Mouse (Mus musculus): ENCODE data around the gene A630001G21Rik. TPM values are rescaled to one million over a fixed set of nuclear protein-coding genes. Genes with fewer than 3 reads are reported as not detected.

The A630001G21Rik gene
- polyA plus RNA-seq, 1 experiment from 2014 or later: 0.90 TPM

DNA sequence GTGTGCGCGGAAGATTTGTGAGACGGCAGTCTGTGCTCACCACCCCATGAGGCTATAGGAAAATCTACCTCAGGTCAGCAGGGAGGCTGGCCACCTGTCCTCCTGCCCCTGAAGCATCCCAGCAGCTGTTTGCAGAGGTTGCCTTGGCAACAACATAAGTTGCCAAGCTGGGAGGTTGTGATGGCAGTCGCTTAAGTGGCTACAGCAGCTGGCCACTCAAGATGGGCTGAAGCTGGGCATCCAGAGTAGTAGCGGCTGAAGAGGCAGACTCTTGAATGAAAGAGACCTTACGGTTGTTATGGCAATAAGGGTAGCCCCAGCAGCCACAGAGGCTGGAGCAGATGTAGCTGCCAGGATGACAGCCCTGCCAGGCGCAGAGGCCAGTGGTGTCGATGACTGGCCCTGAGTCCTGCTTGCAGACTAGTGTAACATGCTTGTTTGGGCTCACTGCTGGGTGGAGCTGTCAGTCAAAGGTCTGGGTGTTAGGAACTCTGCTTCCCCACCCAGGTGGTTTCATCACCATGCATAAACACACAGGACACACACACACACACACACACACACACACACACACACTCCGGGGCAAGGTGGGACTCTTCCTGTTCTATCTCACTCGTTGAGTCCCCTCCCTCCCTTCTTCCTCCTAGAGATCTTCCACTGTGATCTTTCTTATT lies 58.1 kb downstream of the A630001G21Rik start:
- WGBS: 62% methylated on average over 10 of the region's 10 CpGs
- no peak overlapping the region for H3K4me3 ChIP-seq (replicated peaks)
- H3K36me3 ChIP-seq: no peaks in the 10 kb centered on the region
- H3K4me2 ChIP-seq (replicated peaks): no peak overlapping the region
- H3K27me3 ChIP-seq: no peaks in the 10 kb centered on the region
- H3K4me1 ChIP-seq (replicated peaks): peaks cover 9% of the 10 kb centered on the region
- no peak overlapping the region for H3K9ac ChIP-seq (replicated peaks)
- peak; percentile 80 for ATAC-seq
- no peaks in the 10 kb centered on the region for H3K9me3 ChIP-seq
- no peak overlapping the region for H3K27ac ChIP-seq

DNA sequence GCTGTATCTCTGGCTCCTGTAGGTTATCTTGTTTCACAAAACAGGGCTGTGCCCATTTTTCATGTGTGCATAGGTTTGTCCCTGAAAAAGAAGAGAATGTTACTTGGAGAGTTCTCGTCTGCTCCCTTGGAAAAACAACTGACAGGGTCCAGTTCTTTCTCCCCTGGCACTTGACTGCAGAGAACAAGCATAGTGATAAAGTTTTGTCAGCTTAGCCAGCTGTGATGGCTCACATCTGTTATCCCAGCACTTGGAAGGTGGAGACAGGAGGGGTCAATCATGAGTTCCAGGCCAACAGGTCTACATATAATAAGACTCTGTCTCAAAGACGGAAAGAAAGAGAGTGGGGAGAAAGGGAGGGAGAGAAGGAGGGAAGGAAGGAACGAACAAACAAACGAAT lies 59.4 kb downstream of the A630001G21Rik start:
- Histone ChIP-seq H3K36me3 (no peaks in the 10 kb centered on the region), H3K4me3 (replicated peaks) (no peak overlapping the region), H3K27me3 (no peaks in the 10 kb centered on the region), H3K9me3 (no peaks in the 10 kb centered on the region), H3K4me1 (replicated peaks) (peaks cover 9% of the 10 kb centered on the region), H3K4me2 (replicated peaks) (no peak overlapping the region), H3K9ac (replicated peaks) (no peak overlapping the region), H3K27ac (no peak overlapping the region)
- no peak for ATAC-seq
- WGBS: 92% methylated on average over 4 of the region's 4 CpGs

GRCm38 (mm10) chr1:85716447-85717027 lies 61.9 kb downstream of the A630001G21Rik start:
- peak; percentile 32 for ATAC-seq
- Histone ChIP-seq H3K36me3 (no peaks in the 10 kb centered on the region), H3K9me3 (no peaks in the 10 kb centered on the region), H3K4me3 (replicated peaks) (no peak overlapping the region), H3K9ac (replicated peaks) (no peak overlapping the region), H3K27me3 (no peaks in the 10 kb centered on the region), H3K27ac (no peak overlapping the region), H3K4me2 (replicated peaks) (no peak overlapping the region), H3K4me1 (replicated peaks) (peaks cover 9% of the 10 kb centered on the region)
- WGBS: 57% methylated on average over 7 of the region's 7 CpGs

DNA sequence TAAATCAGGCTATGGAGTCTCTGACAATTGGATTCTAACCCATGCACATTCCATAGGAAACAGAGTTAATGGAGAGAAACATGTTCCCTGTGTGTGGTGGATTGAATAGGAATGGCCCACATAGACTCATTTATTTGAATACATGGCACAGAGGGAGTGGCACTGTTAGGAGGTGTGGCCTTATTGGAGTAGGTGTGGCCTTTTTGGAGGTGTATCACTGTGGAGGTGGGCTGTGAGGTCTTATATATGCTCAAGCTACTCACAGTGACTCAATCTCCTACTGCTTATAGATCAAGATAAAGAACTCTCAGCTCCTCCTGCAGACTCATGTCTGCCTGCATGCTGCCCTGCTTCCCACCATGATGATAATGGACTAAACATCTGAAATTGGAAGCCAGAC lies 63.9 kb downstream of the A630001G21Rik start:
- no peak overlapping the region for H3K4me3 ChIP-seq (replicated peaks)
- H3K9ac ChIP-seq (replicated peaks): no peak overlapping the region
- H3K4me1 ChIP-seq (replicated peaks): 0 out of 2 replicates have a peak, but pooled peaks cover 3% of the 10 kb centered on the region
- ATAC-seq: no peak
- no peak overlapping the region for H3K4me2 ChIP-seq (replicated peaks)
- no peaks in the 10 kb centered on the region for H3K27me3 ChIP-seq
- no peaks in the 10 kb centered on the region for H3K9me3 ChIP-seq
- H3K27ac ChIP-seq: no peak overlapping the region
- no peaks in the 10 kb centered on the region for H3K36me3 ChIP-seq

DNA sequence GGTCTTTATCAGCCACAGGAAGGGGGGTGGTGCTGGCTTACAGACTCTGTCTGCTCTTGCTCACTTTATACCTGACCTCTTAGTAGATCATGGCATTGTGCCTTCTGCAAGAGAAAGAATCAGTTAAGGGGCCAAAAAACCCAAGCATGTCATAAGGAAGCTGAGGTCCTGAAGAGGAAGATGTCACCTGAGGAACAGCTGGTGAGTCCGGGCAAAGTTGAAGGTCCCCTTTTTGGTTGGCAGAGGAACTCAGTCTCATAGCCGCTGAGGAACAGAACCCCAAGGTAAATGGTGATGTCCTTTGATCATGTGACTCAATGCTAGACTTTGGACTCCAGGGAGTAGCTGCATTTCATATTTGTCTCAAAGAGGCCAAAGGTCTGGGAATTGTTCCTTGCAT lies 71.7 kb downstream of the A630001G21Rik start:
- H3K4me2 ChIP-seq (replicated peaks): no peak overlapping the region
- no peaks in the 10 kb centered on the region for H3K36me3 ChIP-seq
- no peak for ATAC-seq
- 86% methylated on average over 2 of the region's 2 CpGs for WGBS
- H3K27ac ChIP-seq: no peak overlapping the region
- no peaks in the 10 kb centered on the region for H3K9me3 ChIP-seq
- no peaks in the 10 kb centered on the region for H3K4me1 ChIP-seq (replicated peaks)
- H3K4me3 ChIP-seq (replicated peaks): no peak overlapping the region
- no peaks in the 10 kb centered on the region for H3K27me3 ChIP-seq
- no peak overlapping the region for H3K9ac ChIP-seq (replicated peaks)

DNA sequence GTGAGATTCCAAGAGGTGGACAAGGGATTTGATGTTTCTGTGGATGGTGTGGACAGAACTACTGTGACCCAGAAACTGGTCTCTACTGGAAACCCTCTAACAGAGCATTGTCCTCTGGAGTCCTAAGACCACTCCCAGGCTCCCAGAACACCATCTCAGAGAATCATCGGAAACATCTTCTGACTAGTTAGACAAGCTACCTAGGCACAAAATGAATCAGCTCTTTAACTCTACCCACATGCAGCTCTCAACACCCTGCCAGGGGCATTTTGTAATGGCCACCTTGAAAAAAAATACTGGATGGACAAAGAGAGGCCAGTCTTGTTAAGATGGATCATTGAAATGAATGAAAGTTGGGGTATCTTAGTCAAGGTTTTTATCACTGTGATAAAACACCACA lies 72.9 kb downstream of the A630001G21Rik start:
- Histone ChIP-seq H3K9ac (replicated peaks) (no peak overlapping the region), H3K4me3 (replicated peaks) (no peak overlapping the region), H3K4me1 (replicated peaks) (no peaks in the 10 kb centered on the region), H3K27me3 (no peaks in the 10 kb centered on the region), H3K36me3 (no peaks in the 10 kb centered on the region), H3K9me3 (no peaks in the 10 kb centered on the region), H3K27ac (no peak overlapping the region), H3K4me2 (replicated peaks) (no peak overlapping the region)
- WGBS: 100% methylated on average over 1 of the region's 1 CpGs
- ATAC-seq: no peak

DNA sequence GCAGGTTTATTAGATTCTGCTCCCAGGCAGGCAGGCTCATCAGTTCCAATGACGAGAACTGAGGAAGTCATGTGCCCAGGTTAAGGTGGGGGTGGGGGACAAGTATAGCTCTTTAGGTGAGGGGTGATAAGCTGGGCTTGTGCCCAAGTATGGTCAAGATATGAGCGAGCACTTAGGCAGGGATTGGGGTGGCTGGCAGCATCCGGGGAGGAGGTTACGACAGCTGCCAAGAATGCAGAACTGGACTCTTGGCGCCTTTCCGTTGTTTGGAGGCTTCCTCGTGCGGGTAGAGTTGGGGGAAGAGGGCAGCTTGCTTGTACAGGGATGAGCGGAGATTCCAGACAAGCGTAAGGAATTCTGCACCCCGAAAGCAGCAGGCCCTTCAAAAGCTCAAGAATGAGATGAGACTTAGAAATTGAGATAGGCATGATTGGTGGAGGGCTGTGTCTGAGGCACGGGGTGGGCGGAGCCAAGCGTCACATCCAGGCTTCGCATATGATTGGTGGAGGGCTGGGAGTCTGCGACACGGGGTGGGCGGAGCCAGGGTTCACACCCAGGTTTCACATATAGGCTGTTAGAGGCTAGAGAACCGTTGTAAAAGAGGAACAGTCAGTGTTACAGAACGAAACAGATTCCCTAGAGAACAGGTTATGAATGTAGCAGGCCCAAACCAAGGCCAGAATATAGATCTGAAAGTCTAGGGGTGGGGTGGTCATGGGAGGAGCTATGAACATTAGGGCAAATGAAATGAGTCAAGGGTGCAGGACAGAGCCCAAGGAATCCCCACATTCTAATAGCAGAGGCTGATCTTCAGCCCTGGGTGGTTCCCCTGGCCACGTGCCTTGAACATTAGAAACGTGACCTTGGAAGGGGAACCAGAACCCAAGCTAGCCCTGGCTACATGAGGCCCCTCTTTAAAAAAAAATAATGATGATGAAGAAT lies 74.9 kb downstream of the A630001G21Rik start:
- Histone ChIP-seq H3K4me2 (replicated peaks) (peak overlapping the region; percentile 58), H3K4me3 (replicated peaks) (peak overlapping the region; percentile 39), H3K36me3 (no peaks in the 10 kb centered on the region), H3K4me1 (replicated peaks) (no peaks in the 10 kb centered on the region), H3K27ac (0 out of 2 replicates have a peak overlapping the region, but pooled peaks have one; percentile 14), H3K9me3 (no peaks in the 10 kb centered on the region), H3K9ac (replicated peaks) (0 out of 2 replicates have a peak overlapping the region, but pooled peaks have one; percentile 28), H3K27me3 (no peaks in the 10 kb centered on the region)
- peak; percentile 99 for ATAC-seq
- 32% methylated on average over 22 of the region's 22 CpGs for WGBS

- no peaks in the 10 kb centered on the region for H3K36me3 ChIP-seq
Observed at GRCm38 (mm10) chr1:85702531-85702930, 75.9 kb downstream of the A630001G21Rik start.

DNA sequence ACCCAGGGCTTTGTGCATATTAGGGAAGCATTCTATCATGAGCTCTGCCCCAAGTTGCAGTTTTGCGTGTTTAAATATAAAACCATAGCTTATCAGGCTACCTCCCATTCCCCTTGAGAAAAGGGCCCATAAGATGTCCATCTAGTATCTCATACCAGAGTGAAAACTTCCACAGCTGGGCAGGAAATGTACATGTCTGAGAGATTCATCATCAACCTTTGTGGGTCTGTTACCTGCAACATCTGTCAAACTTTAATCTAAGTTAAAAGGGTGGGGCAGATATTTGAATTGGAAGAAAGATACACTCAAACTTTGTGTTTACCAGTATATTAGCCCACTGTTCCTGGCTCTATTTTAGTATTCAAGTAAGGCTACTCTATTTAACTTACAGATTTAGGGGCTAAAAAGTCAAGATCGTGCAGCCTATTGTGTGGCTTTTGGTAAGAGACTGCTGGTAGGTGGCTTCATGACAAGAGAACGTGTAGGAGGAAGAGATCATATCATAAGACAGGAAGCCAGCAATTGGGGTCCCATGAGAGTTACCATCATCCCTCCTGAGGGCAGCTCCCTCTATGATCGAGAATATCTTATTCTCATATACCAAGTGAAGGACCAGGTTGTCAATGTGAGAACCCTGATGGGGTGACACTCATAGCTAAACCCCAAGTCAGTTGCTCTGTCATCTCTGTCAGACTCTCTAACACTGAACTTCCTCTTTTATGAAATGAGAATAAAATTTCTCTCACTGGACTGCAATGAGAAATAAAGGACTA lies 80.5 kb downstream of the A630001G21Rik start:
- no peak overlapping the region for H3K4me2 ChIP-seq (replicated peaks)
- no peaks in the 10 kb centered on the region for H3K36me3 ChIP-seq
- H3K4me3 ChIP-seq (replicated peaks): no peak overlapping the region
- no peaks in the 10 kb centered on the region for H3K27me3 ChIP-seq
- H3K4me1 ChIP-seq (replicated peaks): no peaks in the 10 kb centered on the region
- ATAC-seq: no peak
- no peak overlapping the region for H3K27ac ChIP-seq
- H3K9ac ChIP-seq (replicated peaks): no peak overlapping the region
- 83% methylated on average over 4 of the region's 4 CpGs for WGBS
- H3K9me3 ChIP-seq: no peaks in the 10 kb centered on the region

More at GRCm38 (mm10) chr1:85702531-85702930, 75.9 kb downstream of the A630001G21Rik start:
- Histone ChIP-seq H3K9ac (replicated peaks) (no peak overlapping the region), H3K4me3 (replicated peaks) (no peak overlapping the region), H3K4me1 (replicated peaks) (no peaks in the 10 kb centered on the region), H3K9me3 (no peaks in the 10 kb centered on the region), H3K27ac (no peak overlapping the region), H3K4me2 (replicated peaks) (no peak overlapping the region), H3K27me3 (no peaks in the 10 kb centered on the region)
- ATAC-seq: no peak
- 78% methylated on average over 4 of the region's 4 CpGs for WGBS

GRCm38 (mm10) chr1:85695646-85696045 lies 82.8 kb downstream of the A630001G21Rik start:
- no peaks in the 10 kb centered on the region for H3K36me3 ChIP-seq
- H3K9ac ChIP-seq (replicated peaks): no peak overlapping the region
- no peak overlapping the region for H3K4me2 ChIP-seq (replicated peaks)
- no peaks in the 10 kb centered on the region for H3K27me3 ChIP-seq
- no peak overlapping the region for H3K4me3 ChIP-seq (replicated peaks)
- 81% methylated on average over 3 of the region's 3 CpGs for WGBS
- no peak for ATAC-seq
- H3K4me1 ChIP-seq (replicated peaks): no peaks in the 10 kb centered on the region
- H3K9me3 ChIP-seq: no peaks in the 10 kb centered on the region
- H3K27ac ChIP-seq: no peak overlapping the region

- H3K9me3 ChIP-seq: no peaks in the 10 kb centered on the region
- H3K4me2 ChIP-seq (replicated peaks): no peak overlapping the region
- H3K4me1 ChIP-seq (replicated peaks): no peaks in the 10 kb centered on the region
- no peaks in the 10 kb centered on the region for H3K36me3 ChIP-seq
- WGBS: 75% methylated on average over 3 of the region's 3 CpGs
- H3K27me3 ChIP-seq: no peaks in the 10 kb centered on the region
- no peak overlapping the region for H3K4me3 ChIP-seq (replicated peaks)
- H3K27ac ChIP-seq: no peak overlapping the region
- no peak for ATAC-seq
- no peak overlapping the region for H3K9ac ChIP-seq (replicated peaks)
Observed at GRCm38 (mm10) chr1:85693280-85693679, 85.2 kb downstream of the A630001G21Rik start.

All from midbrain, embryonic 13.5 days (tissue).